Mouse (Mus musculus): ENCODE results near the gene Mblac2. TPM values are rescaled to one million over a fixed set of nuclear protein-coding genes. Genes with fewer than 3 reads are reported as not detected.

The Mblac2 gene
- total RNA-seq, 2 experiments from 2014 or later = 0.94 to 1.1 TPM

GRCm38 (mm10) chr13:81791861-81792260 lies 80.7 kb downstream of the Mblac2 start:
- DNase-seq = no peak
- intact Hi-C loops (cut with DNase I) = no loop called here

GRCm38 (mm10) chr13:81793850-81794249 lies 82.7 kb downstream of the Mblac2 start:
- no peak for DNase-seq
- intact Hi-C loops (cut with DNase I) = no loop called here

GRCm38 (mm10) chr13:81801121-81801520 lies 90.0 kb downstream of the Mblac2 start:
- intact Hi-C loops (cut with DNase I) = no loop called here
- DNase-seq = no peak

Other genes with a start within 250 kb of the Mblac2 start
- gene Adgrv1, start 78.2 kb upstream of the Mblac2 start, total RNA-seq (2021) = not detected
- 1 to 10 TPM; 4.1 to 6.2 TPM for gene Lysmd3, start 53.7 kb upstream of the Mblac2 start, total RNA-seq (2021)
- gene Polr3g, start 328 bp upstream of the Mblac2 start, total RNA-seq (2021) = 1 to 10 TPM; 1.1 to 1.3 TPM
- gene Cetn3, start 71.7 kb downstream of the Mblac2 start, total RNA-seq (2021) = 10 to 100 TPM; 23.2 to 28.0 TPM